Mouse (Mus musculus) heart, adult 2 months (tissue): ENCODE results near the gene Etv5. TPM values are rescaled to one million over a fixed set of nuclear protein-coding genes. Genes with fewer than 3 reads are reported as not detected.
A peak's percentile ranks its signal among the peaks of the same experiment; 100 is the strongest.

ENCODE experiments used
- DNase-seq, 2 experiments: peaks; one replicate each; pipeline ENCODE4 v3.0.0; 2021
- H3K27ac ChIP-seq: fragments of 200-600 bp; 2 replicates; pipeline ENCODE4 v1.8.1; 2022
- H3K27me3 ChIP-seq: fragments of 200-500 bp; 2 replicates; pipeline ENCODE4 v1.6.1; 2012; ENCODE audit warnings: mild to moderate bottlenecking, low read length, inconsistent platforms, mixed read lengths; ENCODE audit not compliant: control insufficient read depth, insufficient read depth
- H3K36me3 ChIP-seq: fragments of 200-500 bp; 2 replicates; pipeline ENCODE4 v1.6.1; 2012; ENCODE audit warnings: low read length, inconsistent platforms; ENCODE audit not compliant: control insufficient read depth, insufficient read depth
- H3K4me1 ChIP-seq: fragments of 200-500 bp; 2 replicates; pipeline ENCODE4 v1.6.1; 2011; ENCODE audit warnings: low read length; ENCODE audit not compliant: control insufficient read depth, insufficient read depth
- H3K4me3 ChIP-seq: fragments of 200-600 bp; 2 replicates; pipeline ENCODE4 v1.8.1; 2022
- H3K79me2 ChIP-seq: fragments of 200-500 bp; replicated peaks from 2 replicates; pipeline ENCODE4 v1.6.1; 2012; ENCODE audit warnings: mild to moderate bottlenecking, inconsistent platforms, low read length, moderate library complexity, mixed read lengths; ENCODE audit not compliant: control insufficient read depth, insufficient read depth
- H3K9ac ChIP-seq: fragments of 200-500 bp; 2 replicates; pipeline ENCODE4 v1.6.1; 2012; ENCODE audit warnings: low read depth, mild to moderate bottlenecking, control low read depth, inconsistent platforms, low read length, mixed read lengths
- CTCF ChIP-seq: fragments of 200-600 bp; IDR thresholded peaks from 2 replicates; pipeline ENCODE4 v1.8.1; 2022; ENCODE audit warnings: antibody characterized with exemption, mild to moderate bottlenecking, moderate library complexity
- EP300 ChIP-seq: fragments of 200-500 bp; IDR thresholded peaks from 2 replicates; pipeline ENCODE4 v1.6.1; 2011; ENCODE audit warnings: low read depth, low read length, control low read depth; ENCODE audit not compliant: insufficient read depth
- POLR2A ChIP-seq: fragments of 200-500 bp; IDR thresholded peaks from 2 replicates; pipeline ENCODE4 v1.6.1; 2011; ENCODE audit warnings: mild to moderate bottlenecking, low read depth, low read length, control low read depth; ENCODE audit not compliant: insufficient read depth
- WGBS: fragments of 180-500 bp; shearing (Covaris S2); methylation state at CpG from one replicate; pipeline ENCODE4 v1.1.7; 2018; 5-methylcytosine and 5-hydroxymethylcytosine counted together
- intact Hi-C: fragments of 180-260 bp; cut with DNase I; formaldehyde crosslinking; loops from one replicate; pipeline ENCODE4 v1.15.1; 2025
- polyA plus RNA-seq: library from polyadenylated mRNA; depleted of rRNA; stranded (reverse); fragments of >200 nt; gene quantifications from 2 replicates; pipeline ENCODE4 v1.2.3, GENCODE M21; 2012
- total RNA-seq, 2 experiments: library from RNA; stranded (reverse); gene quantifications; 2 replicates each; pipeline ENCODE4 v1.2.3; 2021

Gene Etv5
- total and polyA plus RNA-seq, 3 experiments: 6.9 to 12.0 (median 10.0) TPM

DNA sequence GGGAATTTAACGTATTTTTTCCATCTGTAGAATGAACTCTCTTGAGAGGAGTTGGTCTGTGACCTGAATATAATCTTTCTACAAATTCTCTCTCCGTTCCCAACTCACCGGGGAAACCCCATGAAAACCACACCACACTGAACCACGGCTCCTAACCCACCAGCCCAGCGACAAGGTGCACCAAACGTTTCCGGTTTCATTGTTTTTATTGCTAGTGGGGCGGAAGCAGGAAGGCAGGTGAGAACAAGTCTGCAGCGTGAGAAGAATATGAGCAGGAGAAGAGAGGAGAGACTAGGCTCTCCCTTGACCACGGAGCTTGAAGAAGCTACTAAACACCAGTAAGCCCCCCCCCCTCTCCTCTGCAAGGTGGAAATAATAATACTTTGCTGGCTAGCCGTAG lies 26.9 kb upstream of the Etv5 start:
- Histone ChIP-seq H3K4me3 (no peak overlapping the region), H3K9ac (no peak overlapping the region), H3K79me2 (no peaks in the 10 kb centered on the region), H3K4me1 (no peaks in the 10 kb centered on the region), H3K36me3 (no peaks in the 10 kb centered on the region), H3K27me3 (no peaks in the 10 kb centered on the region), H3K27ac (no peak overlapping the region)
- 83% methylated on average over 11 of the region's 11 CpGs for WGBS
- TF ChIP-seq EP300: no peak
- TF ChIP-seq POLR2A: no peak
- TF ChIP-seq CTCF: no peak
- DNase-seq: no peak
- intact Hi-C loops: no loop called here

DNA sequence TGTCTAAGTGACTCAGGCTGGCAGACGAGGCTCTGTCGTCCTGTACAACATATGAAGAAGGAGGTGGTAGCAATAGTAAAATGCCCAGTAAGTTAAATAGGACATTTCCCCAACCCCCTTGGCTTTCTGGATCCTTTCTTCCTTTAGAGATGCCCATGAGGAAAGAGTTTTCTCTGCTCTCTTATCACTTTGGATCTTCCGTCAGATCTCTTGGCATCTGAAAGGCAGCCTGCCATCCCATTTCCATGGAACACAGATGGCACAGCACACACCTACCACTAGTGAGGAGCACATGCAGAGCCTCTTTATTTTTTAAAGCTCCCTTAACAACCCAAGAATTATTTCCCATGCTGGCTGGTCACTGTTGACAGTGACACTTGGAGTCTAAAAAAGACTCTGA lies 22.7 kb upstream of the Etv5 start:
- no peak for DNase-seq
- Histone ChIP-seq H3K4me3 (no peak overlapping the region), H3K36me3 (no peaks in the 10 kb centered on the region), H3K27me3 (no peaks in the 10 kb centered on the region), H3K9ac (no peak overlapping the region), H3K4me1 (no peaks in the 10 kb centered on the region), H3K79me2 (no peaks in the 10 kb centered on the region), H3K27ac (no peak overlapping the region)
- WGBS: 81% methylated on average over 3 of the region's 3 CpGs
- TF ChIP-seq CTCF (no peak), POLR2A (no peak), EP300 (no peak)
- intact Hi-C loops: no loop called here

DNA sequence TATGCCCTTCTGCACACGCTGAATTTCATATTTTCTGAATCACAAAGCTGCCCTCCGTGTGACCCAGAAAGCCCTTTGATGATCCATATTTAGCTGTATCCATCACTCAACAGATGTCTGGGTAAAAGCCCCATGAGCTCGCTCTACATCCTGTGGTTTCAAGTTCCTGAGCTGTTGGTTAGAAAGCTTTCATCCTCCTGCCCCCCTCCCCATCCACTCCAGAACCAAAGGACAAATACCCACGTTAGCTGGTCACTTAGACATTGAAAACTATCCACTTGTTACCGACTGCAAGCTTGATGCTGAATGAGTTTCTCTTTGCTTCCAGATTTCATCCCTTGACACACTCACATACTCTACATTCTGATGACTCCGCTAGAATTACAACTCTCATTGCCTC lies 22.2 kb upstream of the Etv5 start:
- no peak overlapping the region for H3K27ac ChIP-seq
- H3K79me2 ChIP-seq: no peaks in the 10 kb centered on the region
- intact Hi-C loops: no loop called here
- H3K36me3 ChIP-seq: no peaks in the 10 kb centered on the region
- H3K27me3 ChIP-seq: no peaks in the 10 kb centered on the region
- 57% methylated on average over 6 of the region's 6 CpGs for WGBS
- TF ChIP-seq CTCF: no peak
- no peak for TF ChIP-seq POLR2A
- no peak for TF ChIP-seq EP300
- H3K9ac ChIP-seq: no peak overlapping the region
- DNase-seq: no peak
- no peaks in the 10 kb centered on the region for H3K4me1 ChIP-seq
- no peak overlapping the region for H3K4me3 ChIP-seq

DNA sequence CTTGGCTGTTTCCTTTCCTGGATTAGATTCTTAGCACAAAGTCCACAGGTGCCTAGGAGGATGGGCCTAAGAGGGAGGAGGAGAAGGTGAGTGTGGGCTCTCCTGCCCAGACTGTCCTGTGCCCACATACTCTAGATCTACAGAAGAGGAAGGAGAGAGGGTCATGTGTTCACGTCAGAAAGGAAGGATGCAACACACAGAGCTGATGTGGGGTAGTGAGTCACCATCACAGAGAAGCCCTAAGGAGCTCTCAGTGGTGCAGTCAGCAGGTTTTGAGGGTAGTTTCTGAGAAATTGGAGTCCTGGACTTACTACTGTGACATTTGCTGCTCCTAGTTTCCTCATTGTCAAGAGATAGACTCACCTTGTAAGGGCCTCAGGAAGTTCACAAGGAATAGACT lies 21.4 kb upstream of the Etv5 start:
- TF ChIP-seq POLR2A (no peak), CTCF (no peak), EP300 (no peak)
- no peak overlapping the region for H3K27ac ChIP-seq
- H3K36me3 ChIP-seq: no peaks in the 10 kb centered on the region
- no peaks in the 10 kb centered on the region for H3K79me2 ChIP-seq
- no peak overlapping the region for H3K9ac ChIP-seq
- H3K4me1 ChIP-seq: no peaks in the 10 kb centered on the region
- WGBS: 57% methylated on average over 1 of the region's 1 CpGs
- H3K27me3 ChIP-seq: no peaks in the 10 kb centered on the region
- intact Hi-C loops: no loop called here
- DNase-seq: no peak
- H3K4me3 ChIP-seq: no peak overlapping the region

- 59% methylated on average over 9 of the region's 9 CpGs for WGBS
- H3K9ac ChIP-seq: no peak overlapping the region
- no peak for DNase-seq
- intact Hi-C loops: no loop called here
- no peaks in the 10 kb centered on the region for H3K27me3 ChIP-seq
- H3K79me2 ChIP-seq: no peaks in the 10 kb centered on the region
- no peaks in the 10 kb centered on the region for H3K36me3 ChIP-seq
- H3K27ac ChIP-seq: no peak overlapping the region
- no peak overlapping the region for H3K4me3 ChIP-seq
- no peaks in the 10 kb centered on the region for H3K4me1 ChIP-seq
- no peak for TF ChIP-seq CTCF
- no peak for TF ChIP-seq POLR2A
- no peak for TF ChIP-seq EP300
These were observed 12.6 kb upstream of the Etv5 start for GRCm38 (mm10) chr16:22452082-22452481.

GRCm38 (mm10) chr16:22448093-22448492 lies 8.6 kb upstream of the Etv5 start:
- Histone ChIP-seq H3K9ac (no peak overlapping the region), H3K27me3 (no peaks in the 10 kb centered on the region), H3K79me2 (no peaks in the 10 kb centered on the region), H3K27ac (no peak overlapping the region), H3K36me3 (no peaks in the 10 kb centered on the region), H3K4me3 (no peak overlapping the region), H3K4me1 (no peaks in the 10 kb centered on the region)
- intact Hi-C loops: no loop called here
- 32% methylated on average over 6 of the region's 6 CpGs for WGBS
- TF ChIP-seq POLR2A: no peak
- no peak for TF ChIP-seq EP300
- no peak for TF ChIP-seq CTCF
- DNase-seq: no peak

DNA sequence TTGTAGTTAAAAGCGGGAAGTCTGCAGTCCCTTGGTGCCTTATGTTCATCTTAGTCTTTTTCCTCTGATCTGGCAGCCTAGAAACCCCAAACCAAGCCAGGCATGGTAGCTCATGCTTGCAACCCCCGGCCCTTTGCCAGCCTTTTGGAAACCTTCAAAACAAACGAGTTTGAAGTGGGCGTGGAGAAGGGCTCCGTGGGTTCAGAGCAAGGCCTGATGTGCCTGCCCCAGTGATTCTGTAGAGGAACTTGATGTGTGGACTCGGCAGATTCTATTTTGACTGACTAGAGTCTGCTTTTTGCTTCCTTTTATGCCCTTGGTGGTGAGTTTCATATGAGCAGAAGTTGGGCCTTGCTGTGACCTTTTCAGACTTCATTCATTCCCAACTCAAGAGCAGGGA lies 5.3 kb upstream of the Etv5 start:
- intact Hi-C loops: loop anchor here (5.0 kb wide), 1 partner anchor 58 kb away; no protein-coding TSS in a partner anchor
- no peak overlapping the region for H3K27ac ChIP-seq
- no peaks in the 10 kb centered on the region for H3K79me2 ChIP-seq
- no peaks in the 10 kb centered on the region for H3K27me3 ChIP-seq
- H3K4me1 ChIP-seq: peaks cover 5% of the 10 kb centered on the region
- H3K9ac ChIP-seq: no peak overlapping the region
- WGBS: 72% methylated on average over 6 of the region's 6 CpGs
- peak in 1 of 2 experiments; percentile 28 for DNase-seq
- TF ChIP-seq CTCF (no peak), POLR2A (no peak), EP300 (no peak)
- no peak overlapping the region for H3K4me3 ChIP-seq
- no peaks in the 10 kb centered on the region for H3K36me3 ChIP-seq
